ENCODE assay signal across 8 mouse cellular contexts in genomic region chr4:10912611-10913301, GRCm38 (mm10). TPM values are rescaled to one million over a fixed set of nuclear protein-coding genes. Genes with fewer than 3 reads are reported as not detected.
DNase-seq lines count a peak whose midpoint lies in the region; ATAC-seq and TF ChIP-seq lines count a peak whose summit lies in the region.

No protein-coding gene starts in this region.

- peak; percentile 84 for ATAC-seq in embryonic facial prominence, embryonic 15.5 days (ENCODE audit: insufficient number of reproducible peaks, low FRiP score, low TSS enrichment, low read depth)
- ATAC-seq in heart, embryonic 12.5 days (ENCODE audit: insufficient number of reproducible peaks, low FRiP score) = peak; percentile 75; the same call in 1 of the 2 replicates
- peak; percentile 88 for ATAC-seq in kidney, postnatal 0 days (replicated peaks; ENCODE audit: low FRiP score, low read depth)
- ATAC-seq in liver, embryonic 11.5 days (replicated peaks; ENCODE audit: low FRiP score) = peak; percentile 68
- ATAC-seq in stomach, embryonic 15.5 days (ENCODE audit: insufficient read depth, low FRiP score, low read depth) = peak; percentile 72

- no peak overlapping the region for H3K4me2 ChIP-seq in embryonic facial prominence, embryonic 15.5 days (replicated peaks)
- H3K4me2 ChIP-seq in heart, embryonic 12.5 days = no peak overlapping the region
- no peak overlapping the region for H3K4me2 ChIP-seq in kidney, postnatal 0 days (ENCODE audit: low read length)
- H3K4me2 ChIP-seq in liver, embryonic 11.5 days = no peak overlapping the region
- no peak overlapping the region for H3K4me2 ChIP-seq in stomach, embryonic 15.5 days

- no peak overlapping the region for H3K9ac ChIP-seq in embryonic facial prominence, embryonic 15.5 days
- H3K9ac ChIP-seq in heart, embryonic 12.5 days = no peak overlapping the region
- H3K9ac ChIP-seq in kidney, postnatal 0 days (ENCODE audit: low read depth, low read length) = no peak overlapping the region
- H3K9ac ChIP-seq in liver, embryonic 11.5 days (ENCODE audit: low read depth, low read length) = no peak overlapping the region
- no peak overlapping the region for H3K9ac ChIP-seq in stomach, embryonic 15.5 days

- TF ChIP-seq POLR2A in bone marrow macrophage, adult 2 months (IDR thresholded peaks at IDR 0.05; ENCODE audit: borderline replicate concordance, low read depth, low read length) = no peak

- peak; percentile 47 for TF ChIP-seq CTCF in bone marrow macrophage, adult 2 months (IDR thresholded peaks at IDR 0.05; ENCODE audit: low read depth, low read length)
- peak; percentile 93 for TF ChIP-seq CTCF in kidney, postnatal 0 days (IDR thresholded peaks at IDR 0.05; ENCODE audit: low read depth)

- peak; percentile 77 for DNase-seq in CD4-positive helper T cell, adult 2 months (ENCODE audit: low read depth, low spot score)
- peak; percentile 90 for DNase-seq in kidney, postnatal 0 days (ENCODE audit: low spot score)
- DNase-seq in liver, embryonic 11.5 days (ENCODE audit: low spot score) = peak; percentile 75
- peak; percentile 83 for DNase-seq in neural tube, embryonic 10.5 days (ENCODE audit: extremely low spot score, low spot score)

- 21% methylated on average over 7 of the region's 7 CpGs for WGBS in embryonic facial prominence, embryonic 15.5 days
- 27% methylated on average over 7 of the region's 7 CpGs for WGBS in heart, embryonic 12.5 days
- 34% methylated on average over 7 of the region's 7 CpGs for WGBS in kidney, postnatal 0 days
- WGBS in liver, embryonic 11.5 days = 35% methylated on average over 7 of the region's 7 CpGs
- 30% methylated on average over 7 of the region's 7 CpGs for WGBS in stomach, embryonic 15.5 days

- no peaks in the 10 kb centered on the region for H3K36me3 ChIP-seq in embryonic facial prominence, embryonic 15.5 days
- H3K36me3 ChIP-seq in heart, embryonic 12.5 days = no peaks in the 10 kb centered on the region
- H3K36me3 ChIP-seq in kidney, postnatal 0 days (ENCODE audit: insufficient read depth, low read length) = no peaks in the 10 kb centered on the region
- H3K36me3 ChIP-seq in liver, embryonic 11.5 days (ENCODE audit: control insufficient read depth, insufficient read depth, low read length) = no peaks in the 10 kb centered on the region
- H3K36me3 ChIP-seq in stomach, embryonic 15.5 days = no peaks in the 10 kb centered on the region

- H3K4me1 ChIP-seq in bone marrow macrophage, adult 2 months (ENCODE audit: control insufficient read depth, insufficient read depth, low read length) = peaks cover 8% of the 10 kb centered on the region
- H3K4me1 ChIP-seq in embryonic facial prominence, embryonic 15.5 days = no peaks in the 10 kb centered on the region
- no peaks in the 10 kb centered on the region for H3K4me1 ChIP-seq in heart, embryonic 12.5 days (replicated peaks)
- no peaks in the 10 kb centered on the region for H3K4me1 ChIP-seq in kidney, postnatal 0 days (replicated peaks; ENCODE audit: insufficient read depth, low read length)
- peaks cover 22% of the 10 kb centered on the region for H3K4me1 ChIP-seq in liver, embryonic 11.5 days (replicated peaks; ENCODE audit: control insufficient read depth, insufficient read depth, low read length)
- H3K4me1 ChIP-seq in stomach, embryonic 15.5 days = no peaks in the 10 kb centered on the region

- no peaks in the 10 kb centered on the region for H3K9me3 ChIP-seq in embryonic facial prominence, embryonic 15.5 days (replicated peaks)
- no peaks in the 10 kb centered on the region for H3K9me3 ChIP-seq in heart, embryonic 12.5 days (replicated peaks)
- no peaks in the 10 kb centered on the region for H3K9me3 ChIP-seq in kidney, postnatal 0 days (replicated peaks; ENCODE audit: low read length)
- H3K9me3 ChIP-seq in liver, embryonic 11.5 days (ENCODE audit: control insufficient read depth, low read length) = no peaks in the 10 kb centered on the region
- no peaks in the 10 kb centered on the region for H3K9me3 ChIP-seq in stomach, embryonic 15.5 days

- H3K27ac ChIP-seq in bone marrow macrophage, adult 2 months (ENCODE audit: insufficient read depth, low read depth, low read length) = no peak overlapping the region
- H3K27ac ChIP-seq in embryonic facial prominence, embryonic 15.5 days (replicated peaks) = no peak overlapping the region
- H3K27ac ChIP-seq in heart, embryonic 12.5 days (ENCODE audit: poor library complexity, severe bottlenecking) = no peak overlapping the region
- no peak overlapping the region for H3K27ac ChIP-seq in kidney, postnatal 0 days
- no peak overlapping the region for H3K27ac ChIP-seq in liver, embryonic 11.5 days (ENCODE audit: low read depth, low read length)
- H3K27ac ChIP-seq in stomach, embryonic 15.5 days = no peak overlapping the region

- no peak overlapping the region for H3K4me3 ChIP-seq in bone marrow macrophage, adult 2 months (ENCODE audit: insufficient read depth, low read length)
- H3K4me3 ChIP-seq in embryonic facial prominence, embryonic 15.5 days (replicated peaks) = no peak overlapping the region
- H3K4me3 ChIP-seq in heart, embryonic 12.5 days = no peak overlapping the region
- no peak overlapping the region for H3K4me3 ChIP-seq in kidney, postnatal 0 days (replicated peaks; ENCODE audit: low read depth, low read length)
- H3K4me3 ChIP-seq in liver, embryonic 11.5 days (ENCODE audit: low read depth, low read length) = no peak overlapping the region
- no peak overlapping the region for H3K4me3 ChIP-seq in stomach, embryonic 15.5 days (replicated peaks)

- H3K27me3 ChIP-seq in embryonic facial prominence, embryonic 15.5 days = no peaks in the 10 kb centered on the region
- H3K27me3 ChIP-seq in heart, embryonic 12.5 days (replicated peaks) = no peaks in the 10 kb centered on the region
- H3K27me3 ChIP-seq in kidney, postnatal 0 days (ENCODE audit: insufficient read depth, low read length) = no peaks in the 10 kb centered on the region
- no peaks in the 10 kb centered on the region for H3K27me3 ChIP-seq in liver, embryonic 11.5 days (replicated peaks; ENCODE audit: control insufficient read depth, insufficient read depth, low read length)
- H3K27me3 ChIP-seq in stomach, embryonic 15.5 days (replicated peaks) = no peaks in the 10 kb centered on the region

RNA-seq across cellular contexts. Expression of gene 2610301B20Rik, which starts 38.5 kb away (rescaled TPM):
- polyA plus RNA-seq in bone marrow macrophage, adult 2 months (2012; ENCODE audit: insufficient read depth, insufficient read length, missing spikeins) = 7.5 and 10.2 TPM in 2 replicates
- 37.9 and 39.3 TPM in 2 replicates for polyA plus RNA-seq in embryonic facial prominence, embryonic 15.5 days (2015; fragmentation: Nextera tagmentation; extraction: Ambion mirVana)
- 23.5 and 24.0 TPM in 2 replicates for polyA plus RNA-seq in heart, embryonic 12.5 days (2016; fragmentation: Nextera tagmentation; extraction: Ambion mirVana)
- polyA plus RNA-seq in kidney, postnatal 0 days (2015; fragmentation: Nextera tagmentation; extraction: Ambion mirVana) = 27.7 and 29.5 TPM in 2 replicates
- polyA plus RNA-seq in liver, embryonic 11.5 days (2014; fragmentation: Nextera tagmentation; extraction: Ambion mirVana) = 19.9 and 26.0 TPM in 2 replicates
- polyA plus RNA-seq in stomach, embryonic 15.5 days (2015; fragmentation: Nextera tagmentation; extraction: Ambion mirVana) = 24.2 and 25.5 TPM in 2 replicates
